Mouse (Mus musculus) spleen, adult 10 weeks (tissue): Measurements from ENCODE around the gene Serpina3j. TPM values are rescaled to one million over a fixed set of nuclear protein-coding genes. Genes with fewer than 3 reads are reported as not detected.

Experiments used
- polyA plus RNA-seq: library from polyadenylated mRNA; stranded (reverse); fragments of 350-450 nt; fragmentation: Illumina TruSeq; extraction: RNeasy Lipid Tissue Mini Kit (QIAGEN cat#74804); gene quantifications from one replicate; pipeline ENCODE4 v1.2.3, GENCODE M21; 2015; ENCODE audit warnings: low replicate concordance; ENCODE audit not compliant: insufficient read depth

Gene Serpina3j
- not detected for polyA plus RNA-seq

DNA sequence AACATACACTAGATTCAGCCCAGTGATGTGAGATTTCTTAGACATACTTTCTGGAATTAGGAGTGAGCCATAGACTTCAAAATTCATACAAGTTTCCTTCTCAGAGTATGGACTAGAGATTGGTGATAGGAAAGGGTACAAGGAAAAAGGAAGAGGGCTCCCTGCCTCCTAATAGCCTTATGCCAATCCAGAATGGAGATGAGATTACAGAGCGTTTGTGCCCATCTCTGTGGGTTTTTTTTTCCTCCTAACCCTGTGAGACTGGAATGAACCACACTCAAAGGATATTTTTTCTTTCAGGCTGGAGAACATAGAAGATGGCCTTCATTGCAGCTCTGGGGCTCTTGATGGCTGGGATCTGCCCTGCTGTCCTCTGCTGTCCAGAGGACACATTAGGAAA lies at the start of gene Serpina3j:
Serpina3j (plus strand) TSS at position 301 of the 400 bp plus-strand sequence.

DNA sequence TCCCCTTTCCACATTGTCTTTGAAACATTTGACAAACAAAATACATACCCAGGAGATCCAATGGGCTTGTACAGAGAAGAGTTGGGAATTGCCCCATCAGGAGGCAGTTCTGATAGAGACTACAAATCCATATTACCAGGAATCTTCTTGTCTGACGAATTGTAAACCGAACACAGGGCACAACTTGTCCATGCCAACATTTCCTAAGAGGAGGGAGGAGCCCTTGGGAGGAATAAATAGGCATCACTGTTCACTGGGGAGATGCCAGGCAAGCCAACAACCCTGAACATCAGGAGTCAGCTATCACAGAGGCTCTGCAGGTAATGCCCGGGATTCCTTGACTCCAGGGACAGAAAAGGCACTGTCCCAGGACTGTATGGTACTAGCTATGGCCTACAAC lies 23.9 kb downstream of the Serpina3j start, which contains the start of the genes Serpina3k and Serpina3m:
Serpina3k (plus strand) TSS at position 261 of the 400 bp plus-strand sequence.
Serpina3m (plus strand) TSS at position 261 of the 400 bp plus-strand sequence.

Other genes starting within 250 kb of the Serpina3j start
- gene Serpina5, start 213.4 kb upstream of the Serpina3j start, polyA plus RNA-seq: not detected
- not detected for gene Serpina3a, start 201.8 kb upstream of the Serpina3j start, polyA plus RNA-seq
- gene Serpina3b, start 186.6 kb upstream of the Serpina3j start, polyA plus RNA-seq: 0.65 TPM
- gene Serpina3c, start 160.7 kb upstream of the Serpina3j start, polyA plus RNA-seq: 1.0 TPM
- 16.8 TPM for gene Serpina3f, start 100.0 kb upstream of the Serpina3j start, polyA plus RNA-seq
- gene Serpina3g, start 78.3 kb upstream of the Serpina3j start, polyA plus RNA-seq: 257 TPM
- gene Serpina3i, start 51.4 kb upstream of the Serpina3j start, polyA plus RNA-seq: 2.7 TPM
- not detected for gene Serpina3k, start 23.9 kb downstream of the Serpina3j start, polyA plus RNA-seq
- gene Serpina3m, start 23.9 kb downstream of the Serpina3j start, polyA plus RNA-seq: 0.28 TPM
- 34.0 TPM for gene Serpina3n, start 92.2 kb downstream of the Serpina3j start, polyA plus RNA-seq
- gene Gsc, start 158.8 kb downstream of the Serpina3j start, polyA plus RNA-seq: not detected